Mouse (Mus musculus) bone marrow macrophage, adult 2 months (primary cell): Measurements from ENCODE around the gene Hcrtr1. TPM values are rescaled to one million over a fixed set of nuclear protein-coding genes. Genes with fewer than 3 reads are reported as not detected.

Experiments
- H3K27ac ChIP-seq: 2 replicates; pipeline ENCODE4 v1.5.1; 2012; ENCODE audit warnings: low read depth, low read length; ENCODE audit not compliant: insufficient read depth
- H3K4me1 ChIP-seq: 2 replicates; pipeline ENCODE4 v1.6.1; 2012; ENCODE audit warnings: low read length; ENCODE audit not compliant: control insufficient read depth, insufficient read depth
- H3K4me3 ChIP-seq: 2 replicates; pipeline ENCODE4 v1.5.1; 2012; ENCODE audit warnings: mild to moderate bottlenecking, low read length, moderate library complexity; ENCODE audit not compliant: insufficient read depth
- CTCF ChIP-seq: IDR thresholded peaks from 2 replicates; pipeline ENCODE4 v1.5.1; 2012; ENCODE audit warnings: low read depth, mild to moderate bottlenecking, low read length, moderate library complexity
- POLR2A ChIP-seq: IDR thresholded peaks from 2 replicates; pipeline ENCODE4 v1.6.1; 2012; ENCODE audit warnings: mild to moderate bottlenecking, low read depth, low read length, borderline replicate concordance
- polyA plus RNA-seq: library from polyadenylated mRNA; stranded (reverse); fragments of >200 nt; gene quantifications from 2 replicates; pipeline ENCODE4 v1.2.4, GENCODE M21; 2012; ENCODE audit not compliant: missing spikeins, insufficient read depth, insufficient read length

Hcrtr1 gene
- polyA plus RNA-seq, 1 experiment, result not detected

GRCm38 (mm10) chr4:130168280-130169183, 29.4 kb upstream of the Hcrtr1 start:
- no peak overlapping the region for H3K27ac ChIP-seq
- TF ChIP-seq POLR2A, result no peak
- TF ChIP-seq CTCF, result no peak
- peaks cover 11% of the 10 kb centered on the region for H3K4me1 ChIP-seq
- peak overlapping the region; percentile 31 for H3K4me3 ChIP-seq

GRCm38 (mm10) chr4:130167814-130168213, 28.7 kb upstream of the Hcrtr1 start:
- Histone ChIP-seq H3K4me3 (peak overlapping the region; percentile 31), H3K4me1 (peaks cover 11% of the 10 kb centered on the region), H3K27ac (no peak overlapping the region)
- no peak for TF ChIP-seq POLR2A
- TF ChIP-seq CTCF, result no peak

- Histone ChIP-seq H3K4me1 (peaks cover 11% of the 10 kb centered on the region), H3K4me3 (no peak overlapping the region), H3K27ac (no peak overlapping the region)
- TF ChIP-seq CTCF (no peak), POLR2A (no peak)
Measured at GRCm38 (mm10) chr4:130167321-130167720, 28.2 kb upstream of the Hcrtr1 start.

- Histone ChIP-seq H3K4me1 (peaks cover 11% of the 10 kb centered on the region), H3K4me3 (no peak overlapping the region), H3K27ac (no peak overlapping the region)
- TF ChIP-seq POLR2A (no peak), CTCF (no peak)
Measured at GRCm38 (mm10) chr4:130166592-130166991, 27.4 kb upstream of the Hcrtr1 start.

GRCm38 (mm10) chr4:130166061-130166460, 26.9 kb upstream of the Hcrtr1 start:
- peaks cover 11% of the 10 kb centered on the region for H3K4me1 ChIP-seq
- no peak for TF ChIP-seq POLR2A
- no peak for TF ChIP-seq CTCF
- no peak overlapping the region for H3K4me3 ChIP-seq
- H3K27ac ChIP-seq, result no peak overlapping the region

GRCm38 (mm10) chr4:130164121-130164520, 25.0 kb upstream of the Hcrtr1 start:
- TF ChIP-seq POLR2A, result no peak
- TF ChIP-seq CTCF, result no peak
- no peak overlapping the region for H3K4me3 ChIP-seq
- H3K27ac ChIP-seq, result no peak overlapping the region
- peaks cover 11% of the 10 kb centered on the region for H3K4me1 ChIP-seq

- H3K4me3 ChIP-seq, result no peak overlapping the region
- TF ChIP-seq POLR2A (no peak), CTCF (no peak)
- H3K4me1 ChIP-seq, result peaks cover 7% of the 10 kb centered on the region
- H3K27ac ChIP-seq, result no peak overlapping the region
Measured at GRCm38 (mm10) chr4:130163391-130163861, 24.3 kb upstream of the Hcrtr1 start.

- H3K4me3 ChIP-seq, result no peak overlapping the region
- TF ChIP-seq CTCF, result no peak
- TF ChIP-seq POLR2A, result no peak
- H3K4me1 ChIP-seq, result peaks cover 4% of the 10 kb centered on the region
- H3K27ac ChIP-seq, result no peak overlapping the region
Measured at GRCm38 (mm10) chr4:130161349-130161748, 22.2 kb upstream of the Hcrtr1 start.

- no peak for TF ChIP-seq CTCF
- no peak for TF ChIP-seq POLR2A
- peaks cover 4% of the 10 kb centered on the region for H3K4me1 ChIP-seq
Measured at GRCm38 (mm10) chr4:130156812-130157371, 17.7 kb upstream of the Hcrtr1 start.

GRCm38 (mm10) chr4:130154250-130154649, 15.1 kb upstream of the Hcrtr1 start:
- H3K4me1 ChIP-seq, result peaks cover 4% of the 10 kb centered on the region
- H3K27ac ChIP-seq, result no peak overlapping the region
- no peak overlapping the region for H3K4me3 ChIP-seq
- TF ChIP-seq CTCF (no peak), POLR2A (no peak)

More at GRCm38 (mm10) chr4:130156812-130157371, 17.7 kb upstream of the Hcrtr1 start:
- Histone ChIP-seq H3K4me3 (no peak overlapping the region), H3K27ac (no peak overlapping the region)
